Mouse (Mus musculus): ENCODE measurements at regions not wholly inside any gene's neighbourhood (a gene's known extent, or its start where the extent isn't known, plus 50 kb on each side); places are given as distances from the start of the nearest gene placed in this dataset.

DNA sequence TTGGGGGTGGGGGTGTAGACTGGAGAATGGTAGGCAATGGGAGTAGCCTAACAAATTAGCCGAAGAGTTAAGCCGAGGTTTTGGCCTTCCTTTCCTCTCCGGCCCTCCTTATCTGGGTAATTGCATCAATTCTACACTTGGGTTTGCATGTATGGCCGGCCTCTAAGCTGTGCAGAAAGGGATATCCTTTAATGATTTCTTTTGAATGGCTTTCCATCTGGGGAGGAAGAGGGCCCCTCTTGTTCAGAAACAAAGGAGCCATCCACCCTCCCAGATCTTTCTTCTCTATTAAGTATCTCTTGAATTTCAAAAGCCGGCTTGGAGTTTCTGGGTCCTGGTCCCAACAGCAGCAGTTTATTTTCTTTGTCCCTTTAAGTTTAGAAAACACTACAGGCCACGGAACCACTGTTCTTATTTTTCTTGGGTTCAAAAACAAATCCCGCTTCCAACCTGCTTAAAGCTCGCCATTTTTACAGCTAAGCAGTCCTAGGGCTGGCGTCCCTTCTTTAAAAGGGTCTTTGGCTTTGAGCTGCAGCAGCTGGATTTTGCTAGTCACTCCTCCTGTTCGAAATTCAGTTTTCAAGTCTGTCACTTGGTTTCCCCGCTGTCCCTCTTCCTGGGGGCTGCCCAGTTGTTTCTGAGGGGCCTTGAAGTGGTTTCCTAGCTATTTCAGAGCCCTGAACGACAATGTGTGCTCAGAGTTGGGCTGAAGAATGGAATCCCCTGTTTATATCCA, 73.1 kb upstream of the Lrig1 start:
- in situ Hi-C loops (cut with MboI), result no loop called here

DNA sequence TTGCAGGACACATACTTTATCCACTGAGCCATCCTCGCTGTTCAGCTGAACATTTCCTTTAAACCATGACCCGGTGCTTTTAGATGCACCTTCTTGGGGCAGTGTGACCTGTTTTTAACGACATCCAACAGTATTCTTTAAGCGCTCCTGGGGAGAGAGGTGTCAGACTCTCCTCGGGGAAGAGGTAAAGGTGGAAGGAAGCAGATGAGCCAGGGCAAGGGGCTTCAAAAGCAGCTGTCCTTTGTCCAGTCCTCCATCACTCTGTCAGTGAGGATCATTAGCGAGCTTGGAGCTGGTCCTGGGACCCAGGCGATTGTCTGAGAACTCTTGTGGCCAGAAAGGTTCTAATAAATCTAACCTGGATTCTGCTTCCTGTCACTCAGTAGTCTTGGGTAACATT, 72.4 kb upstream of the Lrig1 start:
- in situ Hi-C loops (cut with MboI), result no loop called here

DNA sequence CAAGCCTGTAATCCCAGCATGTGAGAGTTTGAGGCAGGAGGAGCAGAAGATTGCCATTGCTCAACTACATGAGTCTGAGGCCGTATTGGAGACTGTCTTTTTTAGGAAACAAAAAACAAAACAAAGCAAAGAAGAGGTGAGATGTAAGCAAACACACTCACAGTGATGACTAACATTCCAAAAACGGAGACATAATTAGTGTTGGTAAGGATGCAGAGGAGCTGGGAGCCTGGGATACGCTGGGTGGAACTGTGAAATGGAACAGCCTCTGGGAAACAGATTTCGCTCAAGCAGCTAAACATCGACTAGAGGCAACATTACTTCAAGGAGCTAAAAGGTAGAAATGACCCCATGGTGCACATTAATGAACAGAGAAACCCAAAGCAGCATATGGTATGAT, 68.3 kb upstream of the Lrig1 start:
- in situ Hi-C loops (cut with MboI), result loop anchor here (10.0 kb wide), 1 partner anchor 197 kb away; no protein-coding TSS in a partner anchor

DNA sequence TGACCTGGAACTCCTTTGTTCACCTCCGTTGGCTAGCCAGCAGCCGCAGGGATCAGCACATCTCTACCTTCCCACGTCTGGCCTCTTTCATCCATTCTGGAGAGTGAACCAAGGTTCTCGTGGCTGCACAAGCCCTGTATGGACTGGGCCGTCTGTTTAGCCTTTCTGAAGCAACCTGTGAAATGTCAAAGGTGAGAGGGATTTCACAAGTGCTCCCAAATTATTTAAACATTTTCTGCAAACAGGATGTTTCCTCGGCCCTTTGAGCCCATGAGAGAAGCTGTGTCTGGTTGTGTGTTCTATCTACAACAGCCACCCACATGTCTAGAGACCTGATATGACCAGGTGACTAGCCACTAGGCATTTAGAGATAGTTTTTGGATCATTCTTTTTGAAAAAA, 65.8 kb upstream of the Lrig1 start:
- in situ Hi-C loops (cut with MboI), result loop anchor here (10.0 kb wide), 1 partner anchor 199 kb away; no protein-coding TSS in a partner anchor

DNA sequence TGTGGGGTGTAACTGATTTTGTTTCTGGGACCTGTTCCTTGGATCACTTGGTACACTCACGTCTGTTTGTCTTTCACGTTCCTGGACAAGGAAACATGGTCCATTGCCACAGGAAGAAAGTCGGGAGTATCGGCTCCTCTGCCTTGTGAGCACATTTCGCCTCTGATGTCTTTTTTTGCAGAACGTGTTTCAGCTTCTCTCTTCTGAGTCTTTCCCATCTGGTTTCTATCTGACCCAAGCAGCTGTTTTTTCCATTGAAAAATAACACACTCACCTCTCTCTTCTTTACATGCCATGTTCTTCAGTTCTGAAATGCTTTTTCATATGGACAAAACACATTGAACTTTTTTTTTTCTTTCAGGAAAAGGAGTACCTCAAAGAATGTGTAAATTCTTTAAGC, 61.4 kb upstream of the Lrig1 start:
- in situ Hi-C loops (cut with MboI), result loop anchor here (10.0 kb wide), 1 partner anchor 203 kb away; no protein-coding TSS in a partner anchor

DNA sequence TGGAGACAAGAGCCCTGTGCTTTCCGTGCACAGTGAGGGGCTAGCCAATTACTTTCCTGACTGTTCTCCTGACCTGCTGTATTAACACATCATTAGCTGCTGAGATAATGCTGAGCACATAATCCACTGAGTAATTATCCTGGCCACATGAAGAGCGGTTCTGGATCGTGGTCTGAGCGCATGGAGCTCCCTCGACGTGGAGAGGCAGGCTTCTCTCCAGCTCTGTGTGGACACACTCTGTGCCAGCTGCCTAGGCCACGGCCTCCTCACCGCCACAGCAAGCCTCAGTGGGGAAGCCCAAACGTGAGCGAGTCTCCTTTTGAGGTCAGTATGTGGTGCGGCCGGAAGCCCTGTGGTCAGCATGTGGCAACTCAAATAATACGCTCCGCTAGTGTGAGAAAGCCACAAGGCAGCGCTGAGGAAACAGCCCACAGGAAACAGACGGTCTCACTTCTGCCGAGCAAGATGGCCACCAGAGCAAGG, 60.7 kb upstream of the Lrig1 start:
- in situ Hi-C loops (cut with MboI), result loop anchor here (10.0 kb wide), 1 partner anchor 204 kb away; no protein-coding TSS in a partner anchor

DNA sequence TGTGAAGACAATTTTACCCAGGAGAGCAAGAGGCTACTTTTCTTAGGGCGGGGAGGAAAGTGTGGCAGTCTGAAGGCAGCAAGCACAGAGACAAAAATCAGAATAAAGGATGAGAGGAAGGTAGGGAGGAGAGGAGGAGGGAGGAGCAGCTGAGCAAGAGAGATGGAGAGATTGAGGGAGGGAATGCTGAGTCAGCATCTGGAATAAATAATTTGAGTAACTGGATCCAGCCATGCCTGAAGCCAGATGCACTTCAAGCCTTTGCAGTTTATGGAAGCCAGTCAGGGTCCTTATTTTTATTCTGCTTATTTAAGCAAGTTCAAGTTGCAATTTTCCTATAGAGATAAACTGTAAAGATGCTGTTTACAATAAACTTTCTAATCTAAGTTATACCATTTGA, 59.7 kb upstream of the Lrig1 start:
- in situ Hi-C loops (cut with MboI), result loop anchor here (10.0 kb wide), 1 partner anchor 205 kb away; no protein-coding TSS in a partner anchor

DNA sequence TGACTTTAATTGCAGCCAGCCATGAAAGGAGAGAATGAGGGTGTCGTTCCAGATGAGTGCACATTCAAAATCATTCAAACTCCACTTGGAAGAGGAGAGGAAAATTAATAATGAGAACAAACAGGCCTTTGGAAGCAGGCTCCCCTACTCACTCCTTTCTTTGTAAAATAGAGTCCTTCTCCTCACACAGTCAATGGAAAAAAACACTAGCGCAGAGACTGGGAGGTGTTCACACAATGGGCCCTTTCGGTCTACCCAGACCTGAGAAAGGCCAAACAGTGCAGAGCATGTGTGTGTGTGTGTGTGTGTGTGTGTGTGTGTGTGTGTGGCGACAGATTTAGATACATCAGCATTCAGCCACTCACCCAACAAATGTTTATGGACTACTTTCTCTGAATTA, 56.0 kb upstream of the Lrig1 start:
- in situ Hi-C loops (cut with MboI), result no loop called here

DNA sequence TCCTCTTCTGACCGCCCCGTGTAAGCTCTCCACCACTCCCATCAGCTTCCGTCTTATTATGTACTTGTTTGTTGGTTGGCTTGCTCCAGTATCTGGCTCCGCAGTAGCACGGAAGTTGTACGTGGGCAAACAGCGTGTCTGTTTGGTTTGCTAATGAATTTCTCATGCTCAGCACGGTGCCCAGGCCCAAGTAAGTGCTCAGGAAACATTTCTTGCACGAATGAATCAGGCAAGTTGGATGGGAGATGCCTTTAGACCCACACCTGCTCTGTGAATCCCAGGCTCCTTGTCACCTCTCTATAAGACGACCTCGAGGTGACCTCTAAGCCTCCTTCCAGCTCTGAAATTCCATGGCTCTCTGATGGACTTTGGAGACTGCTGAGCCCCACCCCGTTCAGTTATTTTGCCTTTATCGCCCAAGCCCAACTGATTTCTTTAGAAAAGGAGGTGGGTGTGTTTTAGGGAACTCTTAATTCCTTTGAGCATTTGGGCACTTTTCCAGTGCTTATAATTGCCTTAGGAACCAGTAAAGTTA, 55.4 kb upstream of the Lrig1 start:
- in situ Hi-C loops (cut with MboI), result no loop called here

DNA sequence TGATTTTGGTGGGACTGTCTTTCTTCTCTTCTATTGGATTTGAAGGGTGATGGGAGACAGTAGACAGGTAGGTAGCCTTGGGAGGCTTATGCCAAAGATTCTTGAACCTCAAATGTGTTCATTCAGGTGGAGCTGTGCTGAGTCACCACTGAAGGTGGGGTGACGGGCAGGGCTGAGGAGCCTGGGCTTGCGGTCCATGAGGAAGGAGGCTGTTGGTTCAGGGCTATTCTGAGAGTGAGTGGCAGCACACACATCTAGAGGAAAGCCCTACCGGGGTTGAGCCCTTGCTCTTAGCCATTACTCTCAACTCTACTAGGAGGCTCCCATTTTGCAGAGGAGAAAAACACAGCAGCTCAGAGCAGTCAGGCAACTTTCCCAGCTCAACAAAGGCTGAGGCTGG, 54.6 kb upstream of the Lrig1 start:
- in situ Hi-C loops (cut with MboI), result no loop called here

DNA sequence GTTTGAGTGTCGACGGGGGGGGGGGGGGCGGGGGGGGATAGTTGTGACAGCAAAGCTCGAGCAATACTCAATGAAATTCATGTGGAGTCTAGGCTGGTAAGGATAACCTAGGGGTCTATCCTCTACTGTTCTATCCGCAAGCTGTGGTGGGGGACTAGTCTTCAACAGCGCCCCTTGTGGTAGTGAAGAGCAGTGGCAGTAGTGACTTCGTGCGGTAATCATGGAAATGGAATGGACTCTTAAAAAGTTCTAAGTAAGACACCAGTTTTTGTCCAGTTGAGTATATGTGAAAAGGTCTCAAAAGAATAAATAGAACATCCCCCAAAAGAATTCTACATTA, 51.1 kb upstream of the Lrig1 start:
- in situ Hi-C loops (cut with MboI), result no loop called here

DNA sequence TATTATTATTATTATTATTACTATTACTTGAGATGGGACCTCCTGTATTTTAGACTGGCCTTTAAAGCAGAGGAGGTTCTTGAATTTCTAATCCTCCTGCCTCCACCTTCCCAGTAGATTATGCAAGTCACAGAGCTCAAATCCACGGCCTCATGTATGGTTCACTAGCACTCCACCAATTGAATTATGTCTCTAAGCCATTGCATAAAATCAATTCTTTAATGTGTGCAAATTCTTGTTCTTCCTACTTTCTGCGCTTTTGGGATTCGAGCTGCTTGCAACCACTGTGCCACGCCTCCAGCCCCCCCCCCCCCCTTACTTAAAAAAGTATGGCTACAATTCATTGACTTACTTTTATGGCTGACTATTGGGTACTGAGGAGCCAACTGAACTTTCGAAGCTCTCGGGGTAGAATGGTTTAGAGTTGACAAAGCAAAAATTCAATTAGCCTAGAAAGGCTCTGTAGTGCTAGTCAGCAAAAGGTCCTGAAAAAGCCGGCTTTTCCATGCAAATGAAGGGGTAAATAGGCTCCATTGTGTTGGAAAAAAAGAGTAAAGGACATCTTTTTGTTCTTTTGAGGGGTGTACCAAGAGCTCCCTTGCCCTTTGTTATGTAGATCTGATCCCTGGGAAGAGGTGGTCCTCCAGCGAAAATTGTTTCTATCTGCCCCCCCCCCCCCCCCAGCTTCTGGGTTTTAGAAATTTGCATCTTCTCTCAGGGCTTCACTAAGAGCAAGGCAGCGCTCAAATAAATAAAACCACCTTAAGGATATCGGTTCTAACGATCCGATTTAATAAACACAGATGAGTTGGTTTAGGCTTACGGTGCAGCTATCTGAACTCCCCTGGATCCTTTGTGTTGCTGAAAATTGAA, 50.5 kb upstream of the Lrig1 start:
- in situ Hi-C loops (cut with MboI), result no loop called here

All from mature B cell (primary cell).